Mouse (Mus musculus): ENCODE data around the gene Coro7. TPM values are rescaled to one million over a fixed set of nuclear protein-coding genes. Genes with fewer than 3 reads are reported as not detected.

Coro7 gene
- polyA plus RNA-seq, 1 experiment from 2014 or later, result 24.0 TPM

- peak overlapping the region; percentile 93; the same call in 1 of the 2 replicates for H3K27ac ChIP-seq (ENCODE audit: low read length)
- peaks cover 4% of the 10 kb centered on the region for H3K36me3 ChIP-seq (ENCODE audit: insufficient read depth, low read length)
- H3K9me3 ChIP-seq (ENCODE audit: low read length), result no peaks in the 10 kb centered on the region
- no peak overlapping the region; the same call in 1 of the 2 replicates for H3K9ac ChIP-seq (replicated peaks; ENCODE audit: low read length)
- WGBS, result 56% methylated on average over 11 of the region's 11 CpGs
- no peaks in the 10 kb centered on the region for H3K27me3 ChIP-seq (ENCODE audit: insufficient read depth, low read length)
- no peak for ATAC-seq (ENCODE audit: low FRiP score, low TSS enrichment)
- no peak overlapping the region for H3K4me3 ChIP-seq (ENCODE audit: low read length)
- no peak overlapping the region; the same call in 1 of the 2 replicates for H3K4me2 ChIP-seq (replicated peaks; ENCODE audit: low read depth, low read length)
- H3K4me1 ChIP-seq (ENCODE audit: insufficient read depth, low read length), result peaks cover 87% of the 10 kb centered on the region
Measured at GRCm38 (mm10) chr16:4643670-4644419, 35.7 kb downstream of the Coro7 start.

DNA sequence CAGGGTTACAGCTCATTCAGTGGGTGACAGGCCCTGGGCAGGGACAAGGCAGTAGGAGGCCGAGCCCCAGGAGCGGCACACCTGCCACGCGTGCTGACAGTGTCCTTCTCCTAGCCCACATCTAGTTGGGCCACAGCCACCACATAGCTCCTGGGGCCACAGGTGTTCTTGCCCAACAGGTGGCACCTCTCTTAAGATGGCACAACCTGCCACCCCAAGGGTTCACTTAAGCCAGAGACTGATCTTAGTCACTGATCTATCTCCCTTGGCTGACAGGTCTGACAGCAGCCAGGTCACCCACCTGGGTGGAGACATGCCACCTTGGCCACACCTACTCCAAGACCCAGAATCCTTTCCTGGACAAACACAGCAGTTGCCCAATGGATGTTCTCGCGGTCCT is 36.6 kb downstream of the Coro7 start:
- 69% methylated on average over 6 of the region's 6 CpGs for WGBS
- H3K4me3 ChIP-seq (ENCODE audit: low read length), result peak overlapping the region; percentile 26
- peaks cover 78% of the 10 kb centered on the region for H3K4me1 ChIP-seq (ENCODE audit: insufficient read depth, low read length)

GRCm38 (mm10) chr16:4642190-4642589 is 37.4 kb downstream of the Coro7 start:
- peak overlapping the region; percentile 72 for H3K4me2 ChIP-seq (replicated peaks; ENCODE audit: low read depth, low read length)
- H3K9me3 ChIP-seq (ENCODE audit: low read length), result no peaks in the 10 kb centered on the region
- H3K27me3 ChIP-seq (ENCODE audit: insufficient read depth, low read length), result no peaks in the 10 kb centered on the region
- no peaks in the 10 kb centered on the region; the same call in 1 of the 2 replicates for H3K36me3 ChIP-seq (ENCODE audit: insufficient read depth, low read length)
- H3K9ac ChIP-seq (replicated peaks; ENCODE audit: low read length), result peak overlapping the region; percentile 52; the same call in 1 of the 2 replicates
- peak overlapping the region; percentile 93 for H3K27ac ChIP-seq (ENCODE audit: low read length)
- 22% methylated on average over 13 of the region's 13 CpGs for WGBS
- peak overlapping the region; percentile 26 for H3K4me3 ChIP-seq (ENCODE audit: low read length)
- H3K4me1 ChIP-seq (ENCODE audit: insufficient read depth, low read length), result peaks cover 71% of the 10 kb centered on the region
- ATAC-seq (ENCODE audit: low FRiP score, low TSS enrichment), result peak; percentile 66

More for the DNA sequence above, 36.6 kb downstream of the Coro7 start:
- peak overlapping the region; percentile 72 for H3K4me2 ChIP-seq (replicated peaks; ENCODE audit: low read depth, low read length)
- peak overlapping the region; percentile 93 for H3K27ac ChIP-seq (ENCODE audit: low read length)
- ATAC-seq (ENCODE audit: low FRiP score, low TSS enrichment), result no peak
- H3K36me3 ChIP-seq (ENCODE audit: insufficient read depth, low read length), result no peaks in the 10 kb centered on the region; the same call in 1 of the 2 replicates
- no peak overlapping the region; the same call in 1 of the 2 replicates for H3K9ac ChIP-seq (replicated peaks; ENCODE audit: low read length)
- no peaks in the 10 kb centered on the region for H3K27me3 ChIP-seq (ENCODE audit: insufficient read depth, low read length)
- no peaks in the 10 kb centered on the region for H3K9me3 ChIP-seq (ENCODE audit: low read length)

DNA sequence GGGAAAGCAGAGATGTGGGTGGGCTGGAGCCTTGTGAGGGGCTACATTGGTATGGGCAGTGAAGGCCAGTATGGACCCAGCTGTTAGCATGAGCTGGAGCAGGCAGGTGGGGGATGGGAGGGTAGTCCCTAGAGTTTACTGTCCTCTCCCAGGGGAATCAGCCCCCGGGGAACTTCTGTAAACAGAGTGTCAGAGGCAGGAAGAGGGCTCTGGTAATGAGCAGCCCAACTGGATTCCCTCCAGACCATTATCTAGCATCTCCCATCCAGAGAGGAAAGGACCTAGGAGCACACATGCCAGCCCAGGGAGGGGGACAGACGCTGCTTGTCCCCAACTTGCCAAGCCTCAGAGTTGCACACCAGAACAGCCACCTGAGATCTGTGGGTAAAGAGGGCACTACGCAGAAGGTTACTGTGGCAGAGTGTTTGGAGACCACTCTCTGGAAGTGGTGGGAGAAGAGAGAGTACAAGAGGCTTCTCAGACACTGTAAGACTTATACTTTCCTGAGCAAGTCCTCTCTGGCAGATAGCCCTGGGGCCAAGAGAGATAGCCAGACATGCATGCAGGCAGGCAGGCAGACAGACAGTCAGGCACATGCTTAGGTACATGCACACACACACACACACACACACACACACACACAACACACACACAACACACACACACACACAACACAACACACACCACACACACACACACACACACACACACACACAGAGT is 38.3 kb downstream of the Coro7 start:
- no peak for ATAC-seq (ENCODE audit: low FRiP score, low TSS enrichment)
- no peaks in the 10 kb centered on the region for H3K9me3 ChIP-seq (ENCODE audit: low read length)
- H3K4me3 ChIP-seq (ENCODE audit: low read length), result peak overlapping the region; percentile 75
- peaks cover 62% of the 10 kb centered on the region for H3K4me1 ChIP-seq (ENCODE audit: insufficient read depth, low read length)
- H3K4me2 ChIP-seq (replicated peaks; ENCODE audit: low read depth, low read length), result peak overlapping the region; percentile 72
- no peaks in the 10 kb centered on the region; the same call in 1 of the 2 replicates for H3K36me3 ChIP-seq (ENCODE audit: insufficient read depth, low read length)
- 29% methylated on average over 3 of the region's 3 CpGs for WGBS
- no peaks in the 10 kb centered on the region for H3K27me3 ChIP-seq (ENCODE audit: insufficient read depth, low read length)
- peak overlapping the region; percentile 93 for H3K27ac ChIP-seq (ENCODE audit: low read length)
- H3K9ac ChIP-seq (replicated peaks; ENCODE audit: low read length), result peak overlapping the region; percentile 82

DNA sequence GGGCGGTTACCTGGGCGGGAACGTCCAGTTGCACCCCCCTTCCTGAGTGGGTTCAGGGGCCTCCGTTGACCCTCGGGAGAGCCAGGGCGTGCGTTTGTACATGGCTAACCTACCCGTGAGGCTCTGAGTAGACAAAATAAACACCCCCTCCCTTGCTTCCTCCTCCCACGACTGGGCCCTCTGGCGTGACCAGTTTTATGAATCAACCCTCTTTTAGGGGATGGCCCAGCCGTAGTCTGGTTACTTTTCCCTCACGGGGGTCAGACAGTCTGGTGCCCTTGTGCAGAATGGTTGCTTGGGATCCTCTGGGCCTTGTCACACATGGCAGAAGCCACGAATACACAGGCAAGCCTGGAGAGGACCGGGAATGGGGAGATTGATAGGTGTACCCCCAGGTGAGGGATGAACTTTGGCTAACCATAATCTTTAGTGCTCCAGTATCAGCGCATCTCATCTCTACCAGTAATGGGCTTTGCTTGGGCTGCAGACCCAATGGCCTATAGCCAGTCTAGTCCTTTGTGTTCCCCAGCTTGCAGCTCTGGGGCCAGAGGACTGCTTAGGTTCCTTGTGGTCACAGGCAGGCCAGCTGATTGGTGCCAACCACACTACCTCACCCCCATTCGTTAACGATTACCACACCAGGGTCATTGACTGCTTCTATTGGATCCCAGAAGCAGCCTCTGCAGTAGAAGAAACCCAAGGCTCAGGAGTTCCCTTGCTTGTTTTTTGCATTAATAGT is 39.1 kb downstream of the Coro7 start:
- H3K36me3 ChIP-seq (ENCODE audit: insufficient read depth, low read length), result no peaks in the 10 kb centered on the region; the same call in 1 of the 2 replicates
- H3K9me3 ChIP-seq (ENCODE audit: low read length), result no peaks in the 10 kb centered on the region
- peak overlapping the region; percentile 75 for H3K4me3 ChIP-seq (ENCODE audit: low read length)
- peaks cover 56% of the 10 kb centered on the region for H3K4me1 ChIP-seq (ENCODE audit: insufficient read depth, low read length)
- H3K27ac ChIP-seq (ENCODE audit: low read length), result peak overlapping the region; percentile 93
- peak overlapping the region; percentile 82 for H3K9ac ChIP-seq (replicated peaks; ENCODE audit: low read length)
- no peaks in the 10 kb centered on the region for H3K27me3 ChIP-seq (ENCODE audit: insufficient read depth, low read length)
- peak overlapping the region; percentile 72 for H3K4me2 ChIP-seq (replicated peaks; ENCODE audit: low read depth, low read length)
- ATAC-seq (ENCODE audit: low FRiP score, low TSS enrichment), result peak; percentile 62
- WGBS, result 3% methylated on average over 17 of the region's 17 CpGs

GRCm38 (mm10) chr16:4639831-4640237 is 39.7 kb downstream of the Coro7 start, which contains the start of the genes Vasn and Dnaja3:
Gene Vasn (plus strand): TSS chr16:4639941.
Gene Dnaja3 (plus strand): TSS chr16:4639989.
- WGBS, result under 1% methylated on average over 22 of the region's 22 CpGs
- peak; percentile 95 for ATAC-seq (ENCODE audit: low FRiP score, low TSS enrichment)
- Histone ChIP-seq H3K27me3 (ENCODE audit: insufficient read depth, low read length) (no peaks in the 10 kb centered on the region), H3K36me3 (ENCODE audit: insufficient read depth, low read length) (no peaks in the 10 kb centered on the region; the same call in 1 of the 2 replicates), H3K27ac (ENCODE audit: low read length) (peak within 1 kb of the TSS; percentile 93), H3K4me3 (ENCODE audit: low read length) (peak within 1 kb of the TSS; percentile 75), H3K9me3 (ENCODE audit: low read length) (no peaks in the 10 kb centered on the region), H3K4me1 (ENCODE audit: insufficient read depth, low read length) (peaks cover 50% of the 10 kb centered on the region), H3K9ac (replicated peaks; ENCODE audit: low read length) (peak within 1 kb of the TSS; percentile 82), H3K4me2 (replicated peaks; ENCODE audit: low read depth, low read length) (peak within 1 kb of the TSS; percentile 72)

DNA sequence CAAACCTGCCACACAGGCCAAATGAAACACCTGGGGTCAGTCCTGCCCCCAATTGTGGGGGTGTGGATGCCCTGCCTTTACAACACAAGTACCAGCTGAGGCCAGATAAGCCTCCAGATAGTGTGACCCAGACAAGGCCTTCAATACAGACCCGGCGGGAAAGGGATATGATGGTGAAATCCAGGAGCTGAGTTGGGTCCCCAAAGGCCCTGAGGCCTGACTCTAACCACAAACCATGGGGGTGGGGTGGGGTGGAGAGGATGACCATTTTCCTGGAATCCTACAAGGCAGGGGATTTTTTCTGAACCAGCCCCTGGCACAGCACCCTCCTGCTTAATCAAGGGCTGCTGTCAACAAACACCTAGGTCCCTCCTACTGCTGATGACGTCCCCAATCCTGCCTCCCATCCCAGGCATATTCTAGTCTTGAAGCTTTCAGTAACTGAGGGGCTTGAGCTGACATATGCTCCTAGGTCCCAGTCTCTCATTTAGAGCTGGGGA is 40.6 kb downstream of the Coro7 start:
- Histone ChIP-seq H3K4me3 (ENCODE audit: low read length) (no peak overlapping the region), H3K9ac (replicated peaks; ENCODE audit: low read length) (no peak overlapping the region), H3K9me3 (ENCODE audit: low read length) (no peaks in the 10 kb centered on the region), H3K36me3 (ENCODE audit: insufficient read depth, low read length) (peaks cover 3% of the 10 kb centered on the region; the same call in 1 of the 2 replicates), H3K27ac (ENCODE audit: low read length) (no peak overlapping the region), H3K4me1 (ENCODE audit: insufficient read depth, low read length) (peaks cover 41% of the 10 kb centered on the region), H3K4me2 (replicated peaks; ENCODE audit: low read depth, low read length) (no peak overlapping the region), H3K27me3 (ENCODE audit: insufficient read depth, low read length) (no peaks in the 10 kb centered on the region)
- ATAC-seq (ENCODE audit: low FRiP score, low TSS enrichment), result no peak
- WGBS, result 92% methylated on average over 3 of the region's 3 CpGs

DNA sequence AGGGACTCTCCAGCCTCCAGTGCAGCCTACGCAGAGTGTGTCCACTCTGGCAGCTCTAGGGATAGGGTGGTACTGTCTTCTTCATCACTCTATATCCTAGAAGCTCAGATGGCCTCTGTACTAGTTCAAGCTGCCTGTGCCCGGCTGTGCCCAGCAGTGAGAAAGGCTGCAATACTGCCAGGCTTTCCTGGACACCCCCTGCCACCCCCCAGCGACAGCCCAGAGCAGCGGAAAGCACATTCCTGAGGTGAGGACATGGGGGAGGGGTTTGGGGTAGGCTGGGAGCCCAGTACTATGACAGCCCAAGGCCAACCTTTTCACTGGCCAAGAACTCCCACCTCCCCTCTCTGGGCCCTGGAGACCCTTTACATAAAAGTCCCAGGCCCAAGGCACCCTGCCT is 43.8 kb downstream of the Coro7 start:
- 0 out of 2 replicates have a peak, but pooled peaks cover 7% of the 10 kb centered on the region for H3K36me3 ChIP-seq (ENCODE audit: insufficient read depth, low read length)
- no peak overlapping the region for H3K4me2 ChIP-seq (replicated peaks; ENCODE audit: low read depth, low read length)
- no peak overlapping the region for H3K9ac ChIP-seq (replicated peaks; ENCODE audit: low read length)
- no peak for ATAC-seq (ENCODE audit: low FRiP score, low TSS enrichment)
- H3K4me3 ChIP-seq (ENCODE audit: low read length), result no peak overlapping the region
- H3K4me1 ChIP-seq (ENCODE audit: insufficient read depth, low read length), result peaks cover 9% of the 10 kb centered on the region
- no peaks in the 10 kb centered on the region for H3K27me3 ChIP-seq (ENCODE audit: insufficient read depth, low read length)
- 62% methylated on average over 4 of the region's 4 CpGs for WGBS
- H3K27ac ChIP-seq (ENCODE audit: low read length), result no peak overlapping the region
- no peaks in the 10 kb centered on the region for H3K9me3 ChIP-seq (ENCODE audit: low read length)

- peaks cover 5% of the 10 kb centered on the region for H3K4me1 ChIP-seq (ENCODE audit: insufficient read depth, low read length)
- no peaks in the 10 kb centered on the region for H3K27me3 ChIP-seq (ENCODE audit: insufficient read depth, low read length)
- 0 out of 2 replicates have a peak, but pooled peaks cover 7% of the 10 kb centered on the region for H3K36me3 ChIP-seq (ENCODE audit: insufficient read depth, low read length)
- WGBS, result 85% methylated on average over 9 of the region's 9 CpGs
- no peak overlapping the region for H3K9ac ChIP-seq (replicated peaks; ENCODE audit: low read length)
- H3K4me2 ChIP-seq (replicated peaks; ENCODE audit: low read depth, low read length), result no peak overlapping the region
- no peaks in the 10 kb centered on the region for H3K9me3 ChIP-seq (ENCODE audit: low read length)
- H3K4me3 ChIP-seq (ENCODE audit: low read length), result no peak overlapping the region
- H3K27ac ChIP-seq (ENCODE audit: low read length), result no peak overlapping the region
- no peak for ATAC-seq (ENCODE audit: low FRiP score, low TSS enrichment)
Measured at GRCm38 (mm10) chr16:4634681-4635080, 44.9 kb downstream of the Coro7 start.
